Mouse (Mus musculus): ENCODE data around the gene Nphs2. TPM values are rescaled to one million over a fixed set of nuclear protein-coding genes. Genes with fewer than 3 reads are reported as not detected.
"Not testable (repeated sequence)": the region's sequence is repeated elsewhere in the genome, so short reads cannot be mapped to it uniquely, and the experiment has no call there.

The Nphs2 gene
- not detected in 2 replicates for polyA plus RNA-seq (2014; fragmentation: Nextera tagmentation; extraction: Ambion mirVana)

- DNase-seq (peak; percentile 23), ATAC-seq (ENCODE audit: insufficient read depth) (no peak)
- no peak within 1 kb of the TSS for H3K9ac ChIP-seq
- no peaks in the 10 kb centered on the region for H3K9me3 ChIP-seq (ENCODE audit: low read depth, low read length)
- peak within 1 kb of the TSS; percentile 14; the same call in 1 of the 2 replicates for H3K4me3 ChIP-seq (ENCODE audit: low read depth, low read length)
- no peak within 1 kb of the TSS for H3K27ac ChIP-seq (ENCODE audit: low read depth)
- 3% methylated on average over 29 of the region's 29 CpGs for WGBS
- peak within 1 kb of the TSS; percentile 50 for H3K4me2 ChIP-seq
- TF ChIP-seq CTCF (IDR thresholded peaks at IDR 0.05; ENCODE audit: low read depth), result no peak
- H3K27me3 ChIP-seq (ENCODE audit: insufficient read depth, low read length), result peaks cover 26% of the 10 kb centered on the region
- no peaks in the 10 kb centered on the region for H3K36me3 ChIP-seq (ENCODE audit: insufficient read depth)
- H3K4me1 ChIP-seq (ENCODE audit: insufficient read depth), result no peaks in the 10 kb centered on the region
These were observed at the start of gene Nphs2 for GRCm38 (mm10) chr1:156310630-156311029. Gene Nphs2 (plus strand): TSS chr1:156310727.

DNA sequence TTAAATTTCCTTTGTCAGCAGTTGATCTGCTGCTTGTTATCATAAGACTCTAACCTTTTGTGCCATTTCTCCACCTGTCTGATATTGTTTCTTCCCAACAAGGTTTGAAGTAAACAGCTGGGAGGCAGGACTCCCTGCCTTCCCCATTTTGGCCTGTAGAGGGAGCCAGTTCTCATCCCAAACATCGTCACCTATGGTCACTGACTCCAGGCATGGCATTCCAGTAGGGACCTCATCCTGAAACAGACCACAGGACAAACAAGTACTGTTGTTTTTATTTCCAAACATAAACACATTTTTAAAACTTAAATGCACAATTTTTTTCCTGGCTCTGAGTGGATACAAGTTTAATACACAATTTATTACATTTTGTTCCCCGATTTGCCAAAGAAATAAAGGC, 47.2 kb upstream of the Nphs2 start:
- DNase-seq, result peak; percentile 81
- H3K27me3 ChIP-seq (ENCODE audit: insufficient read depth, low read length), result no peaks in the 10 kb centered on the region
- no peak overlapping the region for H3K4me3 ChIP-seq (ENCODE audit: low read depth, low read length)
- peak; percentile 93 for TF ChIP-seq CTCF (IDR thresholded peaks at IDR 0.05; ENCODE audit: low read depth)
- H3K9me3 ChIP-seq (ENCODE audit: low read depth, low read length), result no peaks in the 10 kb centered on the region
- ATAC-seq (ENCODE audit: insufficient read depth), result no peak; the same call in 1 of the 2 replicates
- H3K9ac ChIP-seq, result no peak overlapping the region
- no peaks in the 10 kb centered on the region for H3K36me3 ChIP-seq (ENCODE audit: insufficient read depth)
- WGBS, result 46% methylated on average over 2 of the region's 2 CpGs
- H3K4me2 ChIP-seq, result no peak overlapping the region
- H3K4me1 ChIP-seq (ENCODE audit: insufficient read depth), result no peaks in the 10 kb centered on the region
- no peak overlapping the region for H3K27ac ChIP-seq (ENCODE audit: low read depth)

GRCm38 (mm10) chr1:156263946-156264345, 46.6 kb upstream of the Nphs2 start:
- H3K27me3 ChIP-seq (ENCODE audit: insufficient read depth, low read length), result no peaks in the 10 kb centered on the region
- DNase-seq (no peak), ATAC-seq (ENCODE audit: insufficient read depth) (no peak)
- TF ChIP-seq CTCF (IDR thresholded peaks at IDR 0.05; ENCODE audit: low read depth), result no peak
- no peak overlapping the region for H3K9ac ChIP-seq
- 87% methylated on average over 8 of the region's 8 CpGs for WGBS
- no peak overlapping the region for H3K4me3 ChIP-seq (ENCODE audit: low read depth, low read length)
- no peaks in the 10 kb centered on the region for H3K4me1 ChIP-seq (ENCODE audit: insufficient read depth)
- no peak overlapping the region for H3K27ac ChIP-seq (ENCODE audit: low read depth)
- no peaks in the 10 kb centered on the region for H3K36me3 ChIP-seq (ENCODE audit: insufficient read depth)
- H3K4me2 ChIP-seq, result no peak overlapping the region
- no peaks in the 10 kb centered on the region for H3K9me3 ChIP-seq (ENCODE audit: low read depth, low read length)

DNA sequence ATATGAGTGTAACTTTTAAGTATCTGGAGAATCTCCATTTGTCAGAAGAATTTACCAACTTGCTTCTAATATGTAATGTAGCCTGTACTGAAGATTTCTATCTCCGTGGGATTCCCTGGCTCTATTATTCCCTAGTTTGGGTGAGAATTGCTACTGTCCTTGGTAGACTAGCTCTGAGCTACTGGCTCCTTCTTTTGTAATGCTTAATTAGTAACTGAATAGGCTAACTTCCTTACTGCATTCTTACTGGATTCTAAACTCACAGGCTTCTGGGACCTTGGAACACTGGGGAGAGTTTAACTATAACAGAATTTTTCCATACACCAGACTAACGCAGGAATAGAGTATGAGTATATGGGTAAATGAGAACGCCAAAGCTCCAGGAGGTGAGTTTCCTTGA, 42.0 kb upstream of the Nphs2 start:
- not testable (repeated sequence) for ATAC-seq (ENCODE audit: insufficient read depth); H3K9ac ChIP-seq; H3K36me3 ChIP-seq (ENCODE audit: insufficient read depth); H3K4me1 ChIP-seq (ENCODE audit: insufficient read depth); H3K27ac ChIP-seq (ENCODE audit: low read depth); DNase-seq; H3K9me3 ChIP-seq (ENCODE audit: low read depth, low read length); H3K4me3 ChIP-seq (ENCODE audit: low read depth, low read length); H3K27me3 ChIP-seq (ENCODE audit: insufficient read depth, low read length); H3K4me2 ChIP-seq
- WGBS, result 38% methylated on average over 3 of the region's 3 CpGs

DNA sequence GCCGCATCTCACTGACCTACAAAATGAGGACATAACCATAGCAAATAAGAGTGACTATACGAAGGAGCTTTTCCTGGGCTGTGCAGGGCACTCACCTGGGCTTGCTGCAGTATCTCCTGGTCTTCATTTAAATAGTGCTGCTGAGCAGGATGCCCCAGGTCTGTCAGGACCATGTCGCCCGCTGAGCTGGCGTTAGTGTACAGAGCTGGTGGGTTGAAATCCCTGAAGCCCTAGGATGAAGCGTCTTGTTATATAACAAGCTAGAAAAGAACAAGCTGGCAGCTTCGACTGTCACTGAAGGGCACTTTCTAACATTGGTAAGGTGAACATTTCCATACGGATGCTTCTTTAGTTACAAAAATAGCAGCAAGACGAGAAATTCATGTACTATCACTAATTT, 40.1 kb upstream of the Nphs2 start:
- 67% methylated on average over 9 of the region's 9 CpGs for WGBS

GRCm38 (mm10) chr1:156271654-156272053, 38.9 kb upstream of the Nphs2 start:
- H3K27ac ChIP-seq (ENCODE audit: low read depth), result no peak overlapping the region
- H3K9ac ChIP-seq, result no peak overlapping the region
- no peak for TF ChIP-seq CTCF (IDR thresholded peaks at IDR 0.05; ENCODE audit: low read depth)
- no peak for ATAC-seq (ENCODE audit: insufficient read depth)
- no peak for DNase-seq
- no peak overlapping the region for H3K4me2 ChIP-seq
- no peaks in the 10 kb centered on the region for H3K9me3 ChIP-seq (ENCODE audit: low read depth, low read length)
- no peaks in the 10 kb centered on the region for H3K27me3 ChIP-seq (ENCODE audit: insufficient read depth, low read length)
- 38% methylated on average over 5 of the region's 5 CpGs for WGBS
- H3K36me3 ChIP-seq (ENCODE audit: insufficient read depth), result no peaks in the 10 kb centered on the region
- H3K4me3 ChIP-seq (ENCODE audit: low read depth, low read length), result no peak overlapping the region
- H3K4me1 ChIP-seq (ENCODE audit: insufficient read depth), result no peaks in the 10 kb centered on the region

More for the DNA sequence above, 40.1 kb upstream of the Nphs2 start:
- no peaks in the 10 kb centered on the region for H3K27me3 ChIP-seq (ENCODE audit: insufficient read depth, low read length)
- H3K9ac ChIP-seq, result no peak overlapping the region
- DNase-seq (no peak), ATAC-seq (ENCODE audit: insufficient read depth) (no peak)
- H3K4me3 ChIP-seq (ENCODE audit: low read depth, low read length), result no peak overlapping the region
- H3K4me2 ChIP-seq, result no peak overlapping the region
- no peak overlapping the region for H3K27ac ChIP-seq (ENCODE audit: low read depth)
- TF ChIP-seq CTCF (IDR thresholded peaks at IDR 0.05; ENCODE audit: low read depth), result no peak
- no peaks in the 10 kb centered on the region for H3K36me3 ChIP-seq (ENCODE audit: insufficient read depth)
- H3K9me3 ChIP-seq (ENCODE audit: low read depth, low read length), result no peaks in the 10 kb centered on the region
- H3K4me1 ChIP-seq (ENCODE audit: insufficient read depth), result no peaks in the 10 kb centered on the region

DNA sequence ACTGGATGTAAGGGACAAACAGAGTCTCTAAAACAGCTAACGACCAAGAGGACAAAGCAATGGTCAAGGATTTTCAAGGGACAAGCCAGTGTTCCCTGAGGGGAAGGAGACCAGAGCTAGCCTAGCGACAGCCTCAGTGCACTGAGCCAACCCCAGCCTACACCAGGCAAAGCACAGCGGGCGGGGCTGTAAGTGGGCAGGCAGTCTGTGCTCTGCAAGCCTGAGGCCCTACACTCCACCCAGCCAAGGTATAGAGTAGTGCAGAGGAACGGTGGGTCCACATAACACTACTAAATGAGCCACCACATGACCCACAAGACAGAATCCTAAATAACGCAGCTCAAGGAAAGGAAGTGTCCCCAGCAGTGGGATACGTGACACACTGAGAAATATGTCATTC, 36.9 kb upstream of the Nphs2 start:
- DNase-seq (no peak), ATAC-seq (ENCODE audit: insufficient read depth) (no peak)
- H3K27ac ChIP-seq (ENCODE audit: low read depth), result no peak overlapping the region
- H3K9ac ChIP-seq, result no peak overlapping the region
- no peaks in the 10 kb centered on the region for H3K36me3 ChIP-seq (ENCODE audit: insufficient read depth)
- TF ChIP-seq CTCF (IDR thresholded peaks at IDR 0.05; ENCODE audit: low read depth), result no peak
- H3K9me3 ChIP-seq (ENCODE audit: low read depth, low read length), result no peaks in the 10 kb centered on the region
- no peaks in the 10 kb centered on the region for H3K27me3 ChIP-seq (ENCODE audit: insufficient read depth, low read length)
- H3K4me1 ChIP-seq (ENCODE audit: insufficient read depth), result no peaks in the 10 kb centered on the region
- 64% methylated on average over 7 of the region's 7 CpGs for WGBS
- no peak overlapping the region for H3K4me2 ChIP-seq
- H3K4me3 ChIP-seq (ENCODE audit: low read depth, low read length), result no peak overlapping the region

- Histone ChIP-seq H3K27me3 (ENCODE audit: insufficient read depth, low read length) (no peaks in the 10 kb centered on the region), H3K4me2 (no peak overlapping the region), H3K27ac (ENCODE audit: low read depth) (no peak overlapping the region), H3K9ac (no peak overlapping the region), H3K4me1 (ENCODE audit: insufficient read depth) (no peaks in the 10 kb centered on the region), H3K4me3 (ENCODE audit: low read depth, low read length) (no peak overlapping the region), H3K36me3 (ENCODE audit: insufficient read depth) (no peaks in the 10 kb centered on the region), H3K9me3 (ENCODE audit: low read depth, low read length) (no peaks in the 10 kb centered on the region)
- WGBS, result 74% methylated on average over 7 of the region's 7 CpGs
- no peak for TF ChIP-seq CTCF (IDR thresholded peaks at IDR 0.05; ENCODE audit: low read depth)
- no peak for ATAC-seq (ENCODE audit: insufficient read depth)
- DNase-seq, result no peak
These were observed 30.4 kb upstream of the Nphs2 start for GRCm38 (mm10) chr1:156280131-156280530.

All from lung, embryonic 14.5 days (tissue).